Mouse (Mus musculus): ENCODE measurements at regions not wholly inside any gene's neighbourhood (a gene's known extent, or its start where the extent isn't known, plus 50 kb on each side); places are given as distances from the start of the nearest gene placed in this dataset.

DNA sequence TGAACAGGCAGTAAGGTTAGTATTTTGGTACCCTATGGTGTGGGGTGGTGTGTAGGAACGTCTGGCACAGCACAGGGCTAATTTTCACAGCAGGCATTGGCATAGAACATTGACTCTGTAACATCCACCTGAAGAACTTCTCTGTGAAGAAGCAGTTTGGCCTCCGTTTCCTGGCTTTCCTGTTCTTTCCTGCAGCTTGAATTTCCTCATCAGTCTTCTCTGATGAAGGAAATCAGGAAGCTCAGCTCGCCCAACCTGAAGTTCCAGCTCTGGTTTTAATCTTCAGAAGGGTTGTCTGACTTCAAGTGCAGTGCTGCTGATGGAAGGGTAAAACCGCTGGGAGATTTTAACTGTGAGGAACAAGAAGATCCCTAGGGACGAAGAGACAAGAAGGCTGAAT is 131.5 kb upstream of the Arhgap28 start:
- Histone ChIP-seq H3K4me3 (ENCODE audit: low read depth, low read length) (no peak overlapping the region), H3K4me1 (ENCODE audit: insufficient read depth, low read depth, low read length) (no peaks in the 10 kb centered on the region), H3K36me3 (ENCODE audit: insufficient read depth, low read length) (no peaks in the 10 kb centered on the region), H3K9me3 (ENCODE audit: low read length) (no peaks in the 10 kb centered on the region), H3K27ac (ENCODE audit: low read length) (no peak overlapping the region), H3K4me2 (replicated peaks; ENCODE audit: low read depth, low read length) (no peak overlapping the region), H3K9ac (replicated peaks; ENCODE audit: low read depth) (no peak overlapping the region), H3K27me3 (replicated peaks; ENCODE audit: insufficient read depth, low read length) (no peaks in the 10 kb centered on the region)
- no peak for DNase-seq (ENCODE audit: low spot score)
- 47% methylated on average over 5 of the region's 5 CpGs for whole genome bisulfite sequencing
- no peak for ATAC-seq
- no peak for TF ChIP-seq EP300 (IDR thresholded peaks at IDR 0.05)
- no peak for TF ChIP-seq CTCF (IDR thresholded peaks at IDR 0.05)

DNA sequence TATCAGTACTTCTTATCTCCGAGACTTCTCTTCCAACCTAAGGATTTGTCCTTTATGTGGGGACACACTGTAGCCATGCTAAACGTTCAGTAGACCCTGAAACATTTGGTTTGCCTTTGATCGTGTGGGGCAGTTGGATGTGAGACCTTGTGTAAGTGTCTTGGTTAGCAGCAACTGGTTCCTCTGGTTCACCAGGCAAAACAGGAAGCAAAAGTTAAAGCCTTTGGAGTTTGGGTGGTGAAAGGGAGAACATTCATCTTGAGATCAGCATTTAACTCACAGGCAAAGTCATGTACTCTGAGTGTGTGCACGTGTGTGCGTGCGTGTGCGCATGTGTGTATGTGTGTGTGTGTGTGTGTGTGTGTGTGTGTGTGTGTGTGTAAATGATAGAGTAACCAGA is 130.3 kb upstream of the L3mbtl4 start:
- Histone ChIP-seq H3K9me3 (ENCODE audit: low read length) (no peaks in the 10 kb centered on the region), H3K36me3 (ENCODE audit: insufficient read depth, low read length) (no peaks in the 10 kb centered on the region), H3K27ac (ENCODE audit: low read length) (no peak overlapping the region), H3K4me2 (replicated peaks; ENCODE audit: low read depth, low read length) (no peak overlapping the region), H3K4me3 (ENCODE audit: low read depth, low read length) (no peak overlapping the region), H3K27me3 (replicated peaks; ENCODE audit: insufficient read depth, low read length) (no peaks in the 10 kb centered on the region), H3K9ac (replicated peaks; ENCODE audit: low read depth) (no peak overlapping the region), H3K4me1 (ENCODE audit: insufficient read depth, low read depth, low read length) (no peaks in the 10 kb centered on the region)
- ATAC-seq = no peak
- no peak for DNase-seq (ENCODE audit: low spot score)
- TF ChIP-seq EP300 (IDR thresholded peaks at IDR 0.05) = no peak
- no peak for TF ChIP-seq CTCF (IDR thresholded peaks at IDR 0.05)
- 85% methylated on average over 7 of the region's 7 CpGs for WGBS

- H3K4me3 ChIP-seq (ENCODE audit: low read depth, low read length) = no peak overlapping the region
- no peak overlapping the region for H3K27ac ChIP-seq (ENCODE audit: low read length)
- ATAC-seq (no peak), DNase-seq (ENCODE audit: low spot score) (no peak)
- no peaks in the 10 kb centered on the region for H3K9me3 ChIP-seq (ENCODE audit: low read length)
- 89% methylated on average over 10 of the region's 10 CpGs for WGBS
- no peak overlapping the region for H3K9ac ChIP-seq (replicated peaks; ENCODE audit: low read depth)
- no peak overlapping the region for H3K4me2 ChIP-seq (replicated peaks; ENCODE audit: low read depth, low read length)
- H3K36me3 ChIP-seq (ENCODE audit: insufficient read depth, low read length) = no peaks in the 10 kb centered on the region
- no peaks in the 10 kb centered on the region for H3K27me3 ChIP-seq (replicated peaks; ENCODE audit: insufficient read depth, low read length)
- H3K4me1 ChIP-seq (ENCODE audit: insufficient read depth, low read depth, low read length) = no peaks in the 10 kb centered on the region
- TF ChIP-seq EP300 (IDR thresholded peaks at IDR 0.05) (no peak), CTCF (IDR thresholded peaks at IDR 0.05) (no peak)
Observed at GRCm38 (mm10) chr17:68149237-68149792, 124.3 kb upstream of the L3mbtl4 start.

GRCm38 (mm10) chr17:68152438-68153120 is 121.0 kb upstream of the L3mbtl4 start:
- H3K4me2 ChIP-seq (replicated peaks; ENCODE audit: low read depth, low read length) = no peak overlapping the region
- no peaks in the 10 kb centered on the region for H3K27me3 ChIP-seq (replicated peaks; ENCODE audit: insufficient read depth, low read length)
- ATAC-seq = no peak
- no peaks in the 10 kb centered on the region for H3K4me1 ChIP-seq (ENCODE audit: insufficient read depth, low read depth, low read length)
- 88% methylated on average over 11 of the region's 11 CpGs for WGBS
- no peak for DNase-seq (ENCODE audit: low spot score)
- no peaks in the 10 kb centered on the region for H3K9me3 ChIP-seq (ENCODE audit: low read length)
- no peak overlapping the region for H3K9ac ChIP-seq (replicated peaks; ENCODE audit: low read depth)
- no peaks in the 10 kb centered on the region for H3K36me3 ChIP-seq (ENCODE audit: insufficient read depth, low read length)
- no peak overlapping the region for H3K27ac ChIP-seq (ENCODE audit: low read length)
- H3K4me3 ChIP-seq (ENCODE audit: low read depth, low read length) = no peak overlapping the region
- TF ChIP-seq CTCF (IDR thresholded peaks at IDR 0.05) = no peak
- TF ChIP-seq EP300 (IDR thresholded peaks at IDR 0.05) = no peak

- no peak overlapping the region for H3K4me2 ChIP-seq (replicated peaks; ENCODE audit: low read depth, low read length)
- no peaks in the 10 kb centered on the region for H3K27me3 ChIP-seq (replicated peaks; ENCODE audit: insufficient read depth, low read length)
- H3K9me3 ChIP-seq (ENCODE audit: low read length) = no peaks in the 10 kb centered on the region
- H3K27ac ChIP-seq (ENCODE audit: low read length) = no peak overlapping the region
- TF ChIP-seq CTCF (IDR thresholded peaks at IDR 0.05) = no peak
- TF ChIP-seq EP300 (IDR thresholded peaks at IDR 0.05) = no peak
- DNase-seq (ENCODE audit: low spot score) (no peak), ATAC-seq (no peak)
- no peak overlapping the region for H3K9ac ChIP-seq (replicated peaks; ENCODE audit: low read depth)
- H3K4me1 ChIP-seq (ENCODE audit: insufficient read depth, low read depth, low read length) = peaks cover 3% of the 10 kb centered on the region; the same call in 1 of the 2 replicates
- H3K36me3 ChIP-seq (ENCODE audit: insufficient read depth, low read length) = no peaks in the 10 kb centered on the region
- WGBS = 90% methylated on average over 4 of the region's 4 CpGs
- H3K4me3 ChIP-seq (ENCODE audit: low read depth, low read length) = no peak overlapping the region
Observed at GRCm38 (mm10) chr17:68154879-68155278, 118.7 kb upstream of the L3mbtl4 start.

DNA sequence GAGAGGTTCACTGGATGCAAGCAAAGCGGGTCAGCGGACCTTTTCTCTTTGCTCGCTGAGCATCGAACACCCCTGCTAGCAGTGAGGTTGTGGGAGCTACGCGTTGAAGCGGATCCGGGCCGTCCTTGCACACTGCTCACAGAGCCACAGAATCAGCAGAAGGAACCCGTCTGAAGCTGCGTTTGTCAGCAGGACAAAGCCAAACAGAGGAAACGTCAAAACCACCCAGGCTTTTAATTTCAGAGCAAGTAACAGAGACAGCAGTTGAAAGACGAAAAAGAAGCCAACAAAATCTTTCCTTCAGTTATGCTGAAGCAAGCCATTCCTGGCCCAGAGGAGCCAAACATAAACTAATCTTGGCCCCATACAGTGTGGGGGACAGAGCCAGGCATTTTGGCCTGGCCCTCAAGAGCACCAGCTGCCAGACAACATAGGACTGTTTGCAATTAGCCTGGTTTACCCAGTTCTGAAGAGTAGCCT is 115.4 kb upstream of the L3mbtl4 start:
- TF ChIP-seq CTCF (IDR thresholded peaks at IDR 0.05) (no peak), EP300 (IDR thresholded peaks at IDR 0.05) (no peak)

More for the DNA sequence above, 115.4 kb upstream of the L3mbtl4 start:
- Histone ChIP-seq H3K4me3 (ENCODE audit: low read depth, low read length) (no peak overlapping the region), H3K36me3 (ENCODE audit: insufficient read depth, low read length) (no peaks in the 10 kb centered on the region), H3K4me1 (ENCODE audit: insufficient read depth, low read depth, low read length) (peaks cover 3% of the 10 kb centered on the region; the same call in 1 of the 2 replicates), H3K27ac (ENCODE audit: low read length) (no peak overlapping the region), H3K9me3 (ENCODE audit: low read length) (no peaks in the 10 kb centered on the region), H3K9ac (replicated peaks; ENCODE audit: low read depth) (no peak overlapping the region), H3K27me3 (replicated peaks; ENCODE audit: insufficient read depth, low read length) (no peaks in the 10 kb centered on the region), H3K4me2 (replicated peaks; ENCODE audit: low read depth, low read length) (no peak overlapping the region)
- ATAC-seq (peak; percentile 88), DNase-seq (ENCODE audit: low spot score) (peak; percentile 61)
- 47% methylated on average over 13 of the region's 13 CpGs for WGBS
